Mouse (Mus musculus) erythroblast, embryonic 14.5 days (primary cell): ENCODE results near the gene Zbtb21.

Experiments used
- GATA1 ChIP-seq: IDR thresholded peaks from 2 replicates; pipeline ENCODE4 v1.6.1; 2012; ENCODE audit warnings: low read length, inconsistent platforms, mixed read lengths
- TAL1 ChIP-seq: IDR thresholded peaks from 3 replicates; pipeline ENCODE4 v1.6.1; 2012; ENCODE audit warnings: low read length, inconsistent platforms, mixed read lengths

GRCm38 (mm10) chr16:97904035-97904434 lies 58.4 kb downstream of the Zbtb21 start:
- TF ChIP-seq GATA1: no peak
- no peak for TF ChIP-seq TAL1
